Mouse (Mus musculus): ENCODE results near the gene Nedd8.
A peak's percentile ranks its signal among the peaks of the same experiment; 100 is the strongest.

The Nedd8 gene

GRCm38 (mm10) chr14:55614565-55615178, 57.3 kb downstream of the Nedd8 start:
- DNase-seq (ENCODE audit: low read depth): peak; percentile 39

- DNase-seq (ENCODE audit: low read depth): no peak
Measured at GRCm38 (mm10) chr14:55613346-55613745, 58.6 kb downstream of the Nedd8 start.

All from c-Kit-positive CD71-negative TER-119-negative erythroid progenitor cells, embryonic 14.5 days (primary cell).